ENCODE assay signal across 8 mouse cellular contexts in the genomic region with DNA sequence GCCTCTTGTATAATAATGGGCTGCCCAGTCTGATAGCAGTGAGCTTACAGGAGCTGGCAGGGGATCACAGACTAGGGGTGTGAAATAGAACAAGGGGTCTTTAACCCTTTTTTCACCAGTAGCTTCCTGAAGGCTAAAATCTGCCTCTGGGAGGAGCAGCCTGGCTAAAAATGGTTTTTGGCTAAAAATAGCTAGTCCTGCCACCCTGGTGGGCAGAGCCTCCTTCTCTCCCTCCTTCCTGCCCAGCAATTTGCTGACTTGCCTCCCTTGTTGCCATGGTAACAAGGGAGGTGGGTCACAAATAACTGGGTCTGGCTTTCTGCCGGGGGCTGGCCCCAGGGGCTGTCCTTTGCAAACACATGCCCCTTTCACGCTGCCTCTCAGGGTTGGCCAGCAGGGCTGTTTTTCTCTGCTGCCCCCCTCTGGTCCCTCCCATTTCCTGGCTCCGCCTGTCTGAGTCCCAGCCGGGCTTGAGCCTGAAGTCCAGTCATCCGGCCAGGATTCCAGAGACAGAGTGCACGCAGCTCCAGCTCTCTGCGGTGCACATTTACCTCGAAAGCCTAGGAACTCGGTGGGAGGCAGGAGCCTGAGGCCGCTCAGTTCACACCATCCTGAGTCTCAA.
A peak's percentile ranks its signal among the peaks of the same experiment; 100 is the strongest.
DNase-seq lines count a peak whose midpoint lies in the region; ATAC-seq and TF ChIP-seq lines count a peak whose summit lies in the region.

No protein-coding gene starts in this region.

- H3K4me2 ChIP-seq in liver, postnatal 0 days (ENCODE audit: low read depth, low read length) = peak overlapping the region; percentile 40
- peak overlapping the region; percentile 51 for H3K4me2 ChIP-seq in neural tube, embryonic 15.5 days

- TF ChIP-seq EP300 in liver, postnatal 0 days (IDR thresholded peaks at IDR 0.05; ENCODE audit: low read depth) = no peak

- H3K36me3 ChIP-seq in liver, postnatal 0 days (replicated peaks; ENCODE audit: insufficient read depth, low read length) = peaks cover 8% of the 10 kb centered on the region; the same call in 1 of the 2 replicates
- H3K36me3 ChIP-seq in neural tube, embryonic 15.5 days = peaks cover 29% of the 10 kb centered on the region

- H3K4me3 ChIP-seq in cerebellum, adult 2 months (replicated peaks; ENCODE audit: insufficient read depth, low read depth, low read length) = peak overlapping the region; percentile 3
- H3K4me3 ChIP-seq in layer of hippocampus, adult 2 months = peak overlapping the region; percentile 54
- H3K4me3 ChIP-seq in liver, postnatal 0 days (ENCODE audit: low read depth, low read length) = peak overlapping the region; percentile 15; the same call in 1 of the 2 replicates
- H3K4me3 ChIP-seq in neural tube, embryonic 15.5 days (replicated peaks) = peak overlapping the region; percentile 31

- ATAC-seq in liver, postnatal 0 days = peak; percentile 71
- ATAC-seq in neural tube, embryonic 15.5 days (ENCODE audit: low FRiP score) = peak; percentile 76

- WGBS in cerebellum, adult 2 months = 1% methylated on average over 10 of the region's 10 CpGs
- WGBS in liver, postnatal 0 days (ENCODE audit: insufficient replicate concordance) = 8% methylated on average over 10 of the region's 10 CpGs
- WGBS in neural tube, embryonic 15.5 days = 6% methylated on average over 10 of the region's 10 CpGs

- intact Hi-C loops in heart, postnatal 36 days (cut with DNase I) = loop anchor here (2.0 to 5.0 kb wide), 2 partner anchors 33 to 37 kb away; no protein-coding TSS in a partner anchor

- no peak overlapping the region for H3K9ac ChIP-seq in liver, postnatal 0 days (replicated peaks)
- H3K9ac ChIP-seq in neural tube, embryonic 15.5 days (replicated peaks) = 0 out of 2 replicates have a peak overlapping the region, but pooled peaks have one; percentile 11

- no peaks in the 10 kb centered on the region for H3K9me3 ChIP-seq in liver, postnatal 0 days (ENCODE audit: low read length)
- no peaks in the 10 kb centered on the region for H3K9me3 ChIP-seq in neural tube, embryonic 15.5 days (replicated peaks)

- peak; percentile 44; the same call in 1 of the 2 replicates for TF ChIP-seq POLR2A in cerebellum, adult 2 months (IDR thresholded peaks at IDR 0.05; ENCODE audit: borderline replicate concordance, insufficient read depth, low read length)

- peak; percentile 94 for DNase-seq in MN1 (ENCODE audit: low spot score)
- peak; percentile 78 to 85 for DNase-seq in cerebellum, adult 2 months
- DNase-seq in forelimb bud, embryonic 11.5 days (ENCODE audit: low read depth, low spot score) = peak; percentile 98
- DNase-seq in heart, postnatal 36 days = peak; percentile 92 to 94
- peak; percentile 82 to 94 for DNase-seq in layer of hippocampus, adult 2 months (ENCODE audit: low spot score in 2 of 2)
- DNase-seq in liver, postnatal 0 days = peak; percentile 70
- peak; percentile 85 for DNase-seq in testis, postnatal 14 days (ENCODE audit: low spot score)

- H3K4me1 ChIP-seq in cerebellum, adult 2 months (ENCODE audit: control insufficient read depth, insufficient read depth, low read length) = peaks cover 43% of the 10 kb centered on the region
- peaks cover 2% of the 10 kb centered on the region; the same call in 1 of the 2 replicates for H3K4me1 ChIP-seq in liver, postnatal 0 days (ENCODE audit: insufficient read depth)
- H3K4me1 ChIP-seq in neural tube, embryonic 15.5 days = peaks cover 61% of the 10 kb centered on the region

- no peaks in the 10 kb centered on the region for H3K27me3 ChIP-seq in cerebellum, adult 2 months (ENCODE audit: control insufficient read depth, insufficient read depth, low read length)
- H3K27me3 ChIP-seq in liver, postnatal 0 days (ENCODE audit: insufficient read depth, low read length) = no peaks in the 10 kb centered on the region
- no peaks in the 10 kb centered on the region for H3K27me3 ChIP-seq in neural tube, embryonic 15.5 days (replicated peaks)

- H3K27ac ChIP-seq in cerebellum, adult 2 months (ENCODE audit: insufficient read depth, low read length) = no peak overlapping the region
- peak overlapping the region; percentile 84 for H3K27ac ChIP-seq in layer of hippocampus, adult 2 months
- H3K27ac ChIP-seq in liver, postnatal 0 days (ENCODE audit: low read depth) = no peak overlapping the region
- H3K27ac ChIP-seq in neural tube, embryonic 15.5 days (replicated peaks) = peak overlapping the region; percentile 58; the same call in 1 of the 2 replicates

- no peak for TF ChIP-seq CTCF in cerebellum, adult 2 months (IDR thresholded peaks at IDR 0.05; ENCODE audit: borderline replicate concordance, insufficient read depth, low read depth, low read length)
- TF ChIP-seq CTCF in layer of hippocampus, adult 2 months (conservative IDR thresholded peaks at IDR 0.05) = peak; percentile 74
- peak; percentile 38 for TF ChIP-seq CTCF in liver, postnatal 0 days (IDR thresholded peaks at IDR 0.05; ENCODE audit: low read depth)

Comparison
In these comparisons a context has a peak if more than half of its experiments do, and no peak if none do; other contexts are left out.
1. H3K27ac ChIP-seq: peak in layer of hippocampus, adult 2 months (single experiment) and neural tube, embryonic 15.5 days (single experiment); none in cerebellum, adult 2 months (single experiment) and liver, postnatal 0 days (single experiment).
2. H3K4me3 ChIP-seq: peak in every context shown above with its lines; median percentile 54 in layer of hippocampus, adult 2 months; 31 in neural tube, embryonic 15.5 days; 15 in liver, postnatal 0 days; 3 in cerebellum, adult 2 months.
3. Peak in every context shown above with its lines, with median percentiles within 50 percentile points of each other: DNase-seq.